Mouse (Mus musculus) neutrophil, adult 5-6 weeks (primary cell): ENCODE data around the gene Gm7534. TPM values are rescaled to one million over a fixed set of nuclear protein-coding genes. Genes with fewer than 3 reads are reported as not detected.

ENCODE experiments used
- ATAC-seq: fragments of 151-379, 151-347 bp; 2 replicates; pipeline ENCODE4 v1.8.0; 2017; ENCODE audit warnings: mild to moderate bottlenecking, moderate TSS enrichment; ENCODE audit not compliant: insufficient number of reproducible peaks, poor library complexity, low FRiP score, severe bottlenecking; ENCODE audit errors: extremely low read depth
- total RNA-seq: library from RNA; stranded (forward); fragments of 200-1000 nt; gene quantifications from 2 replicates; pipeline ENCODE4 v1.2.3, GENCODE M21; 2017

Gm7534 gene
- not detected in 2 replicates for total RNA-seq

GRCm38 (mm10) chr4:134202904-134203303, at the start of gene Gm7534:
Gene Gm7534 (minus strand): TSS chr4:134203004.
- no peak for ATAC-seq

GRCm38 (mm10) chr4:134252131-134252910, 49.5 kb upstream of the Gm7534 start:
- no peak for ATAC-seq

GRCm38 (mm10) chr4:134251241-134252130, 48.7 kb upstream of the Gm7534 start:
- no peak for ATAC-seq

- ATAC-seq: no peak
Observed at GRCm38 (mm10) chr4:134250930-134251240, 48.1 kb upstream of the Gm7534 start.

GRCm38 (mm10) chr4:134250116-134250929, 47.5 kb upstream of the Gm7534 start:
- no peak for ATAC-seq

GRCm38 (mm10) chr4:134249651-134250050, 46.8 kb upstream of the Gm7534 start:
- ATAC-seq: peak; percentile 19; the same call in 1 of the 2 replicates

GRCm38 (mm10) chr4:134246719-134247258, 44.0 kb upstream of the Gm7534 start, which contains the start of gene Gm30191:
Gene Gm30191 (plus strand): TSS chr4:134246935.
- no peak for ATAC-seq

- ATAC-seq: no peak
Observed at GRCm38 (mm10) chr4:134246256-134246655, 43.5 kb upstream of the Gm7534 start.

- peak; percentile 81 for ATAC-seq
Observed at GRCm38 (mm10) chr4:134245148-134245843, 42.5 kb upstream of the Gm7534 start, which contains the start of gene Zfp593. Gene Zfp593 (minus strand): TSS chr4:134245592.

GRCm38 (mm10) chr4:134243516-134244250, 40.9 kb upstream of the Gm7534 start, which contains the start of gene E130218I03Rik:
Gene E130218I03Rik (plus strand): TSS chr4:134243662.
- no peak for ATAC-seq

- no peak for ATAC-seq
Observed at GRCm38 (mm10) chr4:134238686-134239085, 35.9 kb upstream of the Gm7534 start.

- ATAC-seq: no peak
Observed at GRCm38 (mm10) chr4:134238279-134238651, 35.5 kb upstream of the Gm7534 start, which contains the start of gene Cnksr1. Gene Cnksr1 (minus strand): TSS chr4:134238399.

GRCm38 (mm10) chr4:134237582-134238278, 34.9 kb upstream of the Gm7534 start:
- no peak for ATAC-seq

- no peak for ATAC-seq
Observed at GRCm38 (mm10) chr4:134234876-134235275, 32.1 kb upstream of the Gm7534 start.

- no peak for ATAC-seq
Observed at GRCm38 (mm10) chr4:134230431-134230830, 27.6 kb upstream of the Gm7534 start.

GRCm38 (mm10) chr4:134227194-134227593, 24.4 kb upstream of the Gm7534 start, which contains the start of gene Catsper4:
Gene Catsper4 (minus strand): TSS chr4:134227383.
- no peak for ATAC-seq
